Mouse (Mus musculus): ENCODE results near the gene Itga10. TPM values are rescaled to one million over a fixed set of nuclear protein-coding genes. Genes with fewer than 3 reads are reported as not detected.

The Itga10 gene
- 0.15 and 0.18 TPM in 2 replicates for polyA plus RNA-seq (2012)

- TF ChIP-seq GATA1 (IDR thresholded peaks at IDR 0.05; ENCODE audit: low read length): no peak
These were observed at the start of gene Itga10 for GRCm38 (mm10) chr3:96645018-96645649. Gene Itga10 (plus strand): TSS chr3:96645584.

DNA sequence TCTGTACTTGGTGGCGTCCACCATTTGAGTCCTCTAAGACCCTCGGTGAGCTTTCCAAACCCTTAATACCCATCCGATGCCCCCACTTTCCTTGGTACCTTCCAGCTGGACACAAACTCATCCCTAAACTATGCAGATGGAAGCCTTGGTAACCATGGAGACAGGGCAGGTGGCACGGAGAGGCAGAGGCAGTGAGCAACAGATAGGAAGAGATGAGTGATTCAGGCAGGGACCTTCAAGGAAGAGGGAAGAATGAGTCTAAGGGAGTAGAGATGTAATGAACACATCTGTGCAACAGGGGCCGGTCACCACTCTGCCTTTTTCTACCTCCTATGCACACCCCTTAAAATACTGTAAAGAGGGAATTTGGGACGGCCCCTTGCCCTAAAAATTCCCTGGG lies 49.7 kb upstream of the Itga10 start:
- TF ChIP-seq GATA1 (IDR thresholded peaks at IDR 0.05; ENCODE audit: low read length): no peak

DNA sequence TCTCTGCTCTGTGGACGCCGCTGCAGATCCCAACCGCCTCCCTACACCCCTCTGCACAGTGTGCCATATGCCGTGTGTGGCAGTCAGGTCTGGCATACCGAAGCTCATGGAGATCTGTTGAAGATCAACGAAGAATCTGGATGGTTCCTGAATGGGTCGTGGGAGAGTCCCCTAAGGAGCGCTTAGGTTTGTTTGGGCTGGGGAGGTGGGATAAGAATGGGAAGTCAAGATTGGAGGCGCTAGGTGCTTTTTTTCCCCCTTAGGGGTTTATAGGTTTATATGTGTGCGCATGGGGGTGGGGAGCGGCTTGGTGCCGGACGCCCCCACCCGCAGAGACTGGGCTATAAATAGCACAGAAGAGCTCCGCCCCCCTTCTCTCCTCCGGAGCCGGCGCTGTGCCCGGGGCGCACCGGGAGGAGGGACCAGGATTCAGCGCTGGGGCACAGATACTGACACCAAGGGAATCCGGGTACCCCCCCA lies 49.1 kb upstream of the Itga10 start, which contains the start of gene Ankrd34a:
Ankrd34a (plus strand) TSS at position 409 of the 480 bp plus-strand sequence.
- TF ChIP-seq GATA1 (IDR thresholded peaks at IDR 0.05; ENCODE audit: low read length): no peak

DNA sequence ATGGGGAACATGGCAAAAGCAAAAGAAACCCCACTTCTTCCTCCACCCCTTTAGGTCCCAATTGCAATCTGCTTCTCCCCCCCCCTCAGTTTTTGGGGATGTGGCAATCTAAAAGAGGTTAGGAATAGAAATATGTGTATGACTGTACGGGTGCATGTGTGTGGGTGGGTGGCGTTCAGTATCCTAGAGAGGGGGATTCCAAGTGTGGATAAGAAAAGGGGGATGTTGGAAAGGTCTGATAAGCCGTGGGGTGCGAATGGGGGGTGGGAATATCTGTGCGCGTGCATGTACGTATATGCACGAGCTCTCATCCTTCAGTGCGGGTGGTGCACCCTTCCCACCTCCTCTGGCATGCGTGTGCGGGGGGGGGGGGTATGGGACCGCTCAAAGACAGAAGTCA lies 48.5 kb upstream of the Itga10 start:
- no peak for TF ChIP-seq GATA1 (IDR thresholded peaks at IDR 0.05; ENCODE audit: low read length)

- TF ChIP-seq GATA1 (IDR thresholded peaks at IDR 0.05; ENCODE audit: low read length): no peak
These were observed 47.9 kb upstream of the Itga10 start for GRCm38 (mm10) chr3:96597435-96597891.

- TF ChIP-seq GATA1 (IDR thresholded peaks at IDR 0.05; ENCODE audit: low read length): no peak
These were observed 47.0 kb upstream of the Itga10 start for GRCm38 (mm10) chr3:96598156-96599068.

DNA sequence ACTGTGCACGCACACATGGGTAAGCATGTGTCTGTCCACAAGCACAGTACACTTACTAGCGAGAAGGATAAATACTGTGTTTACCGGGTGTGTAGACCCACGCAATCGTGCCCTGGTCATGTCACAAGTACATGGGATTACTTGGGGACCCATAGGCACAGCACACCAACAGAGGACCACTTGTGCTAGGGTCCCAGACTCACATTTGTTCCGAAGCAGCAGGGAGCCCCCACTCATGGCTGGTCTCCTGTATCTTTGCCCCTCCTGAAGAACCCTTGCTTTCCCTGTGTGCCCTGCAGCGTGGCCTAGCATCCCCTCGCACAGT lies 46.4 kb upstream of the Itga10 start:
- no peak for TF ChIP-seq GATA1 (IDR thresholded peaks at IDR 0.05; ENCODE audit: low read length)

DNA sequence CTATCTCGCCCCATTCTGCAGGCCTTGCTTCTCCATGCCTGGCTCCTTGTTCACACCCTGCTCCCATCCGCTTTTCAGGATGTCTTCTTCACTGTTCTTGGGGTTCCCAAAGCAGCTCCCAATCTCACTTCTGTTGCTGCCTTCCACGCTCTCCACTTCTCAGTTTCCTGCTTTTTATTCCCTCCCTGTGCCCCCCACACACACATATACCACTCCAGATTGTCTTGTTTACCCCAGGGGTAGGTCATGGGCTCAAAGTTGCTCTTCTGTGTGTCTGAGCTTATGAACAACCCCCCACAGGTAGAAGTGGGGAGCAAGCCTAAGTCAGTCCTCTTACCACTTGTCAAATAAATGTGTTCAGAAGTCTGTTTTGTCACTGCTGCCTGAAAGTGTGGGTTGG lies 46.0 kb upstream of the Itga10 start:
- no peak for TF ChIP-seq GATA1 (IDR thresholded peaks at IDR 0.05; ENCODE audit: low read length)

DNA sequence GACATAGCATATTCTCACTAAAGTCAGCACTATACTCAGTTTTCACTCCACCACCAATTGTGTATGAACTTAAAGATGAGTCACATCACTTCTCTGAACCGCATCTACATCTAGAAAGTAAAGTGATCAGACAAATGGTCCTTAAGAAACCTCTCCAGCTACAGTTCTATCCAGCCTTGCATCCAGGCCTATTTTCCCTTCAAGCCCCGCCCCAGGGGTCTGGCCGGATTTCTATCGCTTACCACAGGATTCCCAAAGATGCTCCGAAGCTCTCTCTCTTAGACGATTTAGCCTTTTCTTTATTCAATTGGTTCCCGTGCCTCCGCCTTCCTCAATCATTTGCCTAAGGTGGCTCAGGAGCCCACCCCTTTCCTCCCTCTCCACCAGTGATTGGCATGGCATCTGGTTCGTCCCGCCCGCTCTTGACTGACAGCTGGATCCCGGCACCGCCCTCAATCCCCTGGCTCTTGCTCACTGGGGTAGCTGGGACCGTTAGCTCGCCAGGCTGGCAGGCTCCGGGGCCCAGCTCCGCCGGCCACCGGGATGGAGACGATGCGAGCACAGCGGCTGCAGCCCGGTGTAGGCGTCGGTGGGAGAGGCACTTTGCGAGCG lies 44.6 kb upstream of the Itga10 start, which contains the start of gene Lix1l:
Lix1l (plus strand) TSS at position 511 of the 612 bp plus-strand sequence.
- TF ChIP-seq GATA1 (IDR thresholded peaks at IDR 0.05; ENCODE audit: low read length): no peak

- no peak for TF ChIP-seq GATA1 (IDR thresholded peaks at IDR 0.05; ENCODE audit: low read length)
These were observed 44.1 kb upstream of the Itga10 start for GRCm38 (mm10) chr3:96601251-96601787.

GRCm38 (mm10) chr3:96601941-96602703 lies 43.3 kb upstream of the Itga10 start:
- no peak for TF ChIP-seq GATA1 (IDR thresholded peaks at IDR 0.05; ENCODE audit: low read length)

GRCm38 (mm10) chr3:96602704-96603084 lies 42.7 kb upstream of the Itga10 start:
- no peak for TF ChIP-seq GATA1 (IDR thresholded peaks at IDR 0.05; ENCODE audit: low read length)

DNA sequence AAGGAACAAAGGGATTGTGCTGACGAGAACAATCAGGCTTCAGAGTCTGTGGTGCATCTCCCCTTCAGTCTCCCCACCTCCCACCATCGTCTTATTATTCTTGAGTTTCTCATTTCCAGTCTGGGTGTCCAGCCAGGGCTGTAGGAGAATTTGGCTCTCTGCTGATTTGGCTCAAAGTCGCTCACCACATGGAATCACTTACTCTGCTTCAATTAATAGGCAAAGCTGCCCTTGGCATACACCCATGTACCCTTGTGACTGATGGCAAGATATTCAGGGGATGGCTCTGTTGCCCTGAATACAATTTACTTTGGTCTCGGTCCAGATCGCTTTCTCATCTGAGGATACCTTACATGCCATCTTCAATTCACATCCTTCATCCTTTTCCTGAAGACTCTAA lies 42.1 kb upstream of the Itga10 start:
- TF ChIP-seq GATA1 (IDR thresholded peaks at IDR 0.05; ENCODE audit: low read length): no peak

GRCm38 (mm10) chr3:96606618-96607017 lies 38.8 kb upstream of the Itga10 start:
- no peak for TF ChIP-seq GATA1 (IDR thresholded peaks at IDR 0.05; ENCODE audit: low read length)

GRCm38 (mm10) chr3:96617941-96618340 lies 27.4 kb upstream of the Itga10 start:
- no peak for TF ChIP-seq GATA1 (IDR thresholded peaks at IDR 0.05; ENCODE audit: low read length)

Measured in G1E-ER4 (cell line).